ENCODE assay signal across 32 mouse cellular contexts in genomic region chr10:114735678-114736077, GRCm38 (mm10).
DNase-seq lines count a peak whose midpoint lies in the region; ATAC-seq and TF ChIP-seq lines count a peak whose summit lies in the region.
"Had no signal": no experiment of that assay in that cellular context is flagged by ENCODE, and none has a peak within 500 bp of the region (broad histone marks: within the 10 kb centered on the region; RNA-seq: fewer than 3 reads in every experiment).

No protein-coding gene starts in this region.

- no peak overlapping the region for H3K4me3 ChIP-seq in forebrain, embryonic 16.5 days (replicated peaks; ENCODE audit: low read length)
- H3K4me3 ChIP-seq in forebrain, embryonic 11.5 days (ENCODE audit: low read depth, low read length), result no peak overlapping the region
- no peak overlapping the region for H3K4me3 ChIP-seq in lung, embryonic 14.5 days (ENCODE audit: low read depth, low read length)
- H3K4me3 ChIP-seq: heart, embryonic 10.5 days; hindbrain, embryonic 12.5 days; kidney, embryonic 15.5 days; layer of hippocampus, adult 2 months; liver, embryonic 12.5 days had no signal

- ATAC-seq in forebrain, embryonic 16.5 days, result peak; percentile 40; the same call in 1 of the 2 replicates
- no peak for ATAC-seq in forebrain, embryonic 11.5 days (replicated peaks; ENCODE audit: low FRiP score)
- no peak for ATAC-seq in lung, embryonic 14.5 days (ENCODE audit: insufficient read depth)
- ATAC-seq: activated CD4-positive, CD25-positive, alpha-beta regulatory T cell, adult 4 months; forebrain, postnatal 0 days; hindbrain, postnatal 0 days; liver, embryonic 12.5 days; liver, postnatal 0 days had no signal

- peaks cover 10% of the 10 kb centered on the region for H3K4me1 ChIP-seq in forebrain, embryonic 16.5 days (replicated peaks; ENCODE audit: control insufficient read depth, insufficient read depth, low read length)
- no peaks in the 10 kb centered on the region for H3K4me1 ChIP-seq in forebrain, embryonic 11.5 days (replicated peaks; ENCODE audit: control insufficient read depth, insufficient read depth, low read length)
- peaks cover 2% of the 10 kb centered on the region; the same call in 1 of the 2 replicates for H3K4me1 ChIP-seq in lung, embryonic 14.5 days (ENCODE audit: insufficient read depth)
- H3K4me1 ChIP-seq: heart, embryonic 10.5 days; hindbrain, embryonic 12.5 days; kidney, embryonic 15.5 days; liver, embryonic 12.5 days had no signal

- H3K36me3 ChIP-seq in forebrain, embryonic 16.5 days (ENCODE audit: control insufficient read depth, insufficient read depth), result no peaks in the 10 kb centered on the region
- H3K36me3 ChIP-seq in forebrain, embryonic 11.5 days (ENCODE audit: control insufficient read depth, insufficient read depth, low read length), result no peaks in the 10 kb centered on the region
- H3K36me3 ChIP-seq in lung, embryonic 14.5 days (ENCODE audit: insufficient read depth), result no peaks in the 10 kb centered on the region
- H3K36me3 ChIP-seq: heart, embryonic 10.5 days; hindbrain, embryonic 12.5 days; kidney, embryonic 15.5 days; liver, embryonic 12.5 days had no signal

- H3K9me3 ChIP-seq in forebrain, embryonic 16.5 days (ENCODE audit: control insufficient read depth, low read length), result no peaks in the 10 kb centered on the region
- H3K9me3 ChIP-seq in forebrain, embryonic 11.5 days (ENCODE audit: control insufficient read depth, low read length), result no peaks in the 10 kb centered on the region
- no peaks in the 10 kb centered on the region for H3K9me3 ChIP-seq in lung, embryonic 14.5 days (ENCODE audit: low read depth, low read length)
- H3K9me3 ChIP-seq: heart, embryonic 10.5 days; hindbrain, embryonic 12.5 days; kidney, embryonic 15.5 days; liver, embryonic 12.5 days had no signal

- no peak overlapping the region for H3K4me2 ChIP-seq in forebrain, embryonic 16.5 days (ENCODE audit: low read length)
- H3K4me2 ChIP-seq in forebrain, embryonic 11.5 days (ENCODE audit: low read depth, low read length, severe bottlenecking), result no peak overlapping the region
- no peak overlapping the region for H3K4me2 ChIP-seq in lung, embryonic 14.5 days
- H3K4me2 ChIP-seq: hindbrain, embryonic 12.5 days; kidney, embryonic 15.5 days; liver, embryonic 12.5 days had no signal

- TF ChIP-seq CTCF in lung, embryonic 14.5 days (IDR thresholded peaks at IDR 0.05; ENCODE audit: low read depth), result no peak

- no peak overlapping the region for H3K27ac ChIP-seq in forebrain, embryonic 16.5 days (ENCODE audit: low read length)
- no peak overlapping the region for H3K27ac ChIP-seq in forebrain, embryonic 11.5 days (ENCODE audit: low read depth, low read length)
- H3K27ac ChIP-seq in lung, embryonic 14.5 days (ENCODE audit: low read depth), result no peak overlapping the region
- H3K27ac ChIP-seq: heart, embryonic 10.5 days; hindbrain, embryonic 12.5 days; hindbrain, postnatal 0 days; kidney, embryonic 15.5 days; layer of hippocampus, adult 2 months; liver, embryonic 12.5 days; macrophage had no signal

- no peak for DNase-seq in forebrain, embryonic 11.5 days (ENCODE audit: low spot score)
- DNase-seq in lung, embryonic 14.5 days, result peak; percentile 12
- DNase-seq in lung, adult 18-20 months, result no peak
- DNase-seq in NIH3T3 (ENCODE audit: low read depth), result peak; percentile 50
- peak; percentile 21 for DNase-seq in brain, adult 2 months (ENCODE audit: low read depth, low spot score)
- DNase-seq in right cerebral cortex, postnatal 14 days, result no peak
- DNase-seq: adrenal gland, adult 2 months; adrenal gland, postnatal 36 days; B cell, adult 2 months; cerebellum, postnatal 10 days; forebrain, postnatal 0 days; gastrocnemius, postnatal 14 days; heart, postnatal 36 days; kidney, adult 11 months; kidney, postnatal 36 days; layer of hippocampus, postnatal 36 days; left cerebral cortex, postnatal 4 days; liver, postnatal 0 days; lung, postnatal 10 days; right cerebral cortex, adult 18-20 months; right cerebral cortex, postnatal 4 days; thymus, adult 2 months; thymus, postnatal 4 days had no signal

- H3K9ac ChIP-seq in forebrain, embryonic 16.5 days (replicated peaks; ENCODE audit: low read depth, low read length), result no peak overlapping the region
- no peak overlapping the region for H3K9ac ChIP-seq in forebrain, embryonic 11.5 days (ENCODE audit: low read length)
- H3K9ac ChIP-seq in lung, embryonic 14.5 days, result no peak overlapping the region
- H3K9ac ChIP-seq: forebrain, postnatal 0 days; hindbrain, embryonic 12.5 days; kidney, embryonic 15.5 days; liver, embryonic 12.5 days; liver, postnatal 0 days had no signal

- WGBS in forebrain, embryonic 16.5 days, result 74% methylated on average over 5 of the region's 5 CpGs
- 90% methylated on average over 5 of the region's 5 CpGs for WGBS in forebrain, embryonic 11.5 days
- WGBS in lung, embryonic 14.5 days, result 31% methylated on average over 5 of the region's 5 CpGs

- no peaks in the 10 kb centered on the region for H3K27me3 ChIP-seq in forebrain, embryonic 16.5 days (replicated peaks; ENCODE audit: control insufficient read depth, insufficient read depth, low read length)
- H3K27me3 ChIP-seq in forebrain, embryonic 11.5 days (ENCODE audit: control insufficient read depth, insufficient read depth, low read length), result no peaks in the 10 kb centered on the region
- H3K27me3 ChIP-seq in lung, embryonic 14.5 days (ENCODE audit: insufficient read depth, low read length), result no peaks in the 10 kb centered on the region
- H3K27me3 ChIP-seq: hindbrain, embryonic 12.5 days; kidney, embryonic 15.5 days; liver, embryonic 12.5 days had no signal

Comparison
In these comparisons a context has a peak if more than half of its experiments do, and no peak if none do; other contexts are left out.
1. DNase-seq: peak in lung, embryonic 14.5 days (single experiment), NIH3T3 (single experiment) and brain, adult 2 months (single experiment); none in forebrain, embryonic 11.5 days (single experiment), lung, adult 18-20 months (0 of 2) and right cerebral cortex, postnatal 14 days (single experiment).